Mouse (Mus musculus): ENCODE measurements around the gene Rnasel. TPM values are rescaled to one million over a fixed set of nuclear protein-coding genes. Genes with fewer than 3 reads are reported as not detected.

Rnasel gene
- total and polyA plus RNA-seq, 3 experiments = 8.4 to 18.8 (median 9.2) TPM

DNA sequence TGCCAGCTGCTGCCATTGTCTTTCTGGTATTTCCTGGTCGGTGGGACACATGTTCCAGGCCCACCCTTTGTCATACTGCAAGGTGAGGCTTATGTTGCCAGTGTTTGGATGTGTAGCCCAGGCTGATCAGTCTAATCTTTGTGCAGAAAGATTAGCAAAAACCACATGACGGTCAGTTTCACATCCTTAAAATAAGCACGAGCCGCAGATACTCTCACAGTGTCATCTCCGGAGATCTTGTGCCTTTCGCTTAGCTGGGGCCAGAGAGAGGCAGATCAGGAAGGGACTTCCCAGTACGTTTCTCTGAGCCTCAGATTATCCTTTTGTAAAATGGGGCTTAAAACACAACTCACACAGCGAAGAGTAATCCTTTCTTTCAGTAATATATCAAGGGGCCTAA, 54.3 kb downstream of the Rnasel start (continued):
- TF ChIP-seq USF2 (conservative IDR thresholded peaks at IDR 0.05; ENCODE audit: low read depth, low read length) = 0 out of 2 replicates have a peak, but pooled peaks have one; percentile 10
- TF ChIP-seq SIN3A (IDR thresholded peaks at IDR 0.05; ENCODE audit: low read length) = peak; percentile 60; the same call in 1 of the 2 replicates
- TF ChIP-seq BHLHE40 (IDR thresholded peaks at IDR 0.05; ENCODE audit: low read depth, low read length) = peak; percentile 98
- TF ChIP-seq HCFC1 (IDR thresholded peaks at IDR 0.05; ENCODE audit: low read depth, low read length) = no peak
- no peak; the same call in none of the 2 replicates for TF ChIP-seq RAD21 (IDR thresholded peaks at IDR 0.05; ENCODE audit: low read depth, low read length)
- no peak for TF ChIP-seq CTCF (conservative IDR thresholded peaks at IDR 0.05 in 1 of 2, IDR thresholded peaks at IDR 0.05 in 1 of 2; ENCODE audit: low read depth in 2 of 2, low read length in 2 of 2)
- peak; percentile 67 for TF ChIP-seq CHD2 (IDR thresholded peaks at IDR 0.05; ENCODE audit: low read length)
- TF ChIP-seq NRF1 (IDR thresholded peaks at IDR 0.05; ENCODE audit: low read depth, low read length) = no peak
- 0 out of 2 replicates have a peak, but pooled peaks have one; percentile 11 for TF ChIP-seq JUN (IDR thresholded peaks at IDR 0.05; ENCODE audit: insufficient read depth, low read depth, low read length)
- no peak; the same call in 1 of the 2 replicates for TF ChIP-seq ELF1 (IDR thresholded peaks at IDR 0.05; ENCODE audit: low read depth, low read length)
- TF ChIP-seq USF1 (IDR thresholded peaks at IDR 0.05; ENCODE audit: low read depth, low read length) = peak; percentile 38
- 0 out of 2 replicates have a peak, but pooled peaks have one; percentile 19 for TF ChIP-seq JUND (conservative IDR thresholded peaks at IDR 0.05; ENCODE audit: low read depth, low read length)

DNA sequence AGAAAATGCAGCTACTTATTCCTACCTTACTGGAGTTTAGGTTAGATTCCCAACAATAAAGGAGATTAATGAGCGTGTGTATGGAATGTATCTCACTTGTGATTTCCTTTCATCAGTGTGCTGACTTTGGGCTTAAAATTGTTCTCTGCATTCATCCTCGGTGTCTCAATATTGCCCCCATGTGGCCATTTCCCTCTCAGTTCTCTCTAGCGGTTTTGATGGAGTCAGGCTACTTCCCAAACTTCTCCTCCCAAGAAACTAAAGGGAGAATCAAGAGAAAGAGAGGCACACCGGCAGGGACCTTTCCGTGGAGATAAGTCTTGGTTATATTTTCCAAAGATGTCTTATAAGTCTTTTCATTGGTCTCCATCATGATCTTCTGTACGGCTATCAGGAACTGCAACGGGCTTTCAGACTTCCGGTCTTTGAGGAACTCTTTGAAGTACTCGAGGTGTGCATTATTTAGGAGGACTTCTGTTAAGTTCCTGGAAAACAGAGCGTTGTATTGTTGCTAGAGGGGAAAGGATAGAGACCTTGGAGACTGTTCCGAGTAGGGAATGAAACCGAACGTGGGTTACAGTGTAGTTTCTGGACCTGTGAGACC, 58.3 kb downstream of the Rnasel start:
- no peak overlapping the region for H3K27ac ChIP-seq (ENCODE audit: insufficient read depth, low read depth)
- H3K9ac ChIP-seq (ENCODE audit: insufficient read depth, low read depth) = peak overlapping the region; percentile 66
- dilution Hi-C loops (cut with MboI; ENCODE audit: extremely low pct_ligation_motif_present, extremely low pct_unique_long_range_greater_than_20kb, low sequenced_read_pairs) (no loop called here), in situ Hi-C loops (cut with MboI; ENCODE audit: low pct_ligation_motif_present, low pct_unique_long_range_greater_than_20kb, low sequenced_read_pairs) (loop anchor here (5.0 kb wide), 1 partner anchor 250 kb away; no protein-coding TSS in a partner anchor)
- no peaks in the 10 kb centered on the region for H3K79me2 ChIP-seq (replicated peaks; ENCODE audit: control insufficient read depth, extremely low read depth, insufficient read depth, poor library complexity, severe bottlenecking)
- H3K9me3 ChIP-seq (replicated peaks; ENCODE audit: low read length) = no peaks in the 10 kb centered on the region
- no peaks in the 10 kb centered on the region for H3K27me3 ChIP-seq (replicated peaks)
- no peaks in the 10 kb centered on the region for H3K36me3 ChIP-seq (replicated peaks in 1 of 2; ENCODE audit: control insufficient read depth in 1 of 2, insufficient read depth in 1 of 2, low read length in 1 of 2)
- peaks cover 11 to 29% of the 10 kb centered on the region in 2 experiments for H3K4me1 ChIP-seq (ENCODE audit: control insufficient read depth in 1 of 2, insufficient read depth in 2 of 2)
- TF ChIP-seq HCFC1 (IDR thresholded peaks at IDR 0.05; ENCODE audit: low read depth, low read length) (0 out of 2 replicates have a peak, but pooled peaks have one; percentile 40), RAD21 (IDR thresholded peaks at IDR 0.05; ENCODE audit: low read depth, low read length) (peak; percentile 90), ETS1 (conservative IDR thresholded peaks at IDR 0.05; ENCODE audit: low read depth, low read length) (0 out of 2 replicates have a peak, but pooled peaks have one; percentile 11), MEF2A (IDR thresholded peaks at IDR 0.05; ENCODE audit: borderline replicate concordance, low read depth, low read length) (no peak), JUN (IDR thresholded peaks at IDR 0.05; ENCODE audit: insufficient read depth, low read depth, low read length) (no peak), MYC (IDR thresholded peaks at IDR 0.05; ENCODE audit: low read depth, low read length) (no peak), MAX (IDR thresholded peaks at IDR 0.05; ENCODE audit: low read length) (no peak), KAT2A (IDR thresholded peaks at IDR 0.05; ENCODE audit: insufficient replicate concordance, low read length) (no peak), MAZ (IDR thresholded peaks at IDR 0.05; ENCODE audit: low read depth, low read length) (no peak), ELF1 (IDR thresholded peaks at IDR 0.05; ENCODE audit: low read depth, low read length) (peak; percentile 76), CTCF (conservative IDR thresholded peaks at IDR 0.05 in 1 of 2, IDR thresholded peaks at IDR 0.05 in 1 of 2; ENCODE audit: low read depth in 2 of 2, low read length in 2 of 2) (peak; percentile 65 to 91), BHLHE40 (IDR thresholded peaks at IDR 0.05; ENCODE audit: low read depth, low read length) (0 out of 2 replicates have a peak, but pooled peaks have one; percentile 19), JUND (conservative IDR thresholded peaks at IDR 0.05; ENCODE audit: low read depth, low read length) (0 out of 2 replicates have a peak, but pooled peaks have one; percentile 7), CHD1 (IDR thresholded peaks at IDR 0.05; ENCODE audit: low read depth, low read length) (no peak), NRF1 (IDR thresholded peaks at IDR 0.05; ENCODE audit: low read depth, low read length) (no peak), ZKSCAN1 (IDR thresholded peaks at IDR 0.05; ENCODE audit: borderline replicate concordance, low read depth, low read length) (no peak), GABPA (IDR thresholded peaks at IDR 0.05; ENCODE audit: insufficient replicate concordance, low read depth, low read length) (no peak), SMC3 (IDR thresholded peaks at IDR 0.05; ENCODE audit: low read depth, low read length) (peak; percentile 75), USF1 (IDR thresholded peaks at IDR 0.05; ENCODE audit: low read depth, low read length) (no peak), EP300 (IDR thresholded peaks at IDR 0.05; ENCODE audit: low read length) (no peak), IRF4 (IDR thresholded peaks at IDR 0.05; ENCODE audit: low read depth, low read length) (peak; percentile 10; the same call in 1 of the 2 replicates), POLR2AphosphoS2 (IDR thresholded peaks at IDR 0.05; ENCODE audit: low read depth, low read length) (no peak), CHD2 (IDR thresholded peaks at IDR 0.05; ENCODE audit: low read length) (no peak)
- H3K4me3 ChIP-seq (replicated peaks in 1 of 3; ENCODE audit: low read depth in 2 of 3, low read length in 2 of 3, poor library complexity in 1 of 3) = peak overlapping the region; percentile 18 to 46 (median 42)
- peak overlapping the region; percentile 97 for H3K4me2 ChIP-seq (ENCODE audit: insufficient read depth, low read depth, poor library complexity, severe bottlenecking)
- DNase-seq (ENCODE audit: extremely low read depth) = peak; percentile 68

Measured in CH12.LX (cell line).